Mouse (Mus musculus) stomach, postnatal 0 days (tissue): ENCODE measurements around the gene Gm30191. TPM values are rescaled to one million over a fixed set of nuclear protein-coding genes. Genes with fewer than 3 reads are reported as not detected.

ENCODE experiments used
- ATAC-seq: fragments of 200-750 bp; cut with Nextera tagmentation; 2 replicates; pipeline ENCODE4 v1.8.0; 2017; ENCODE audit not compliant: low FRiP score, low TSS enrichment
- DNase-seq: peaks from one replicate; pipeline ENCODE4 v3.0.0-alpha.2; 2016; ENCODE audit warnings: low spot score
- H3K27ac ChIP-seq: fragments of 300-500 bp; sonication (generic); replicated peaks from 2 replicates; pipeline ENCODE4 v1.5.1; 2014; ENCODE audit warnings: mild to moderate bottlenecking, control low read depth
- H3K27me3 ChIP-seq: fragments of 300-500 bp; sonication (generic); 2 replicates; pipeline ENCODE4 v1.6.1; 2014; ENCODE audit warnings: low read length; ENCODE audit not compliant: control insufficient read depth, insufficient read depth
- H3K36me3 ChIP-seq: fragments of 300-500 bp; sonication (generic); 2 replicates; pipeline ENCODE4 v1.6.1; 2014; ENCODE audit warnings: low read length, mixed read lengths; ENCODE audit not compliant: control insufficient read depth, insufficient read depth
- H3K4me1 ChIP-seq: fragments of 300-500 bp; sonication (generic); replicated peaks from 2 replicates; pipeline ENCODE4 v1.6.1; 2014; ENCODE audit warnings: antibody characterized with exemption; ENCODE audit not compliant: control insufficient read depth, insufficient read depth
- H3K4me2 ChIP-seq: fragments of 300-500 bp; sonication (generic); replicated peaks from 2 replicates; pipeline ENCODE4 v1.6.1; 2014; ENCODE audit warnings: low read depth, mild to moderate bottlenecking, control low read depth, moderate library complexity
- H3K4me3 ChIP-seq: fragments of 300-500 bp; sonication (generic); 2 replicates; pipeline ENCODE4 v1.5.1; 2014; ENCODE audit warnings: low read depth, low read length, control low read depth
- H3K9ac ChIP-seq: fragments of 300-500 bp; sonication (generic); 2 replicates; pipeline ENCODE4 v1.6.1; 2014; ENCODE audit warnings: mild to moderate bottlenecking, low read length, control low read depth, mixed read lengths
- H3K9me3 ChIP-seq: fragments of 300-500 bp; sonication (generic); 2 replicates; pipeline ENCODE4 v1.6.1; 2016; ENCODE audit warnings: low read length; ENCODE audit not compliant: control insufficient read depth
- CTCF ChIP-seq: IDR thresholded peaks from 2 replicates; pipeline ENCODE4 v1.5.1; 2016; ENCODE audit warnings: antibody characterized with exemption, low read depth, mild to moderate bottlenecking, moderate library complexity
- EP300 ChIP-seq: optimal IDR thresholded peaks from 2 replicates; pipeline ENCODE3; 2016; ENCODE audit warnings: antibody characterized with exemption
- WGBS: fragments of 180-500 bp; shearing (Covaris S2); extraction: QIAGEN DNeasy Blood & Tissue Kit; methylation state at CpG from one replicate; pipeline ENCODE4 v1.1.7; 2014; 5-methylcytosine and 5-hydroxymethylcytosine counted together
- polyA plus RNA-seq: library from polyadenylated mRNA; unstranded; fragments of >200 nt; fragmentation: Nextera tagmentation; extraction: Ambion mirVana; gene quantifications from 2 replicates; pipeline ENCODE4 v1.2.1, GENCODE M21; 2015

Gene Gm30191
- polyA plus RNA-seq, 1 experiment from 2014 or later, result not detected

GRCm38 (mm10) chr4:134250116-134250929 lies 3.6 kb downstream of the Gm30191 start:
- ATAC-seq (no peak), DNase-seq (no peak)
- Histone ChIP-seq H3K27ac (no peak overlapping the region), H3K9ac (no peak overlapping the region), H3K27me3 (peaks cover 11% of the 10 kb centered on the region; the same call in 1 of the 2 replicates), H3K36me3 (no peaks in the 10 kb centered on the region), H3K9me3 (no peaks in the 10 kb centered on the region), H3K4me1 (0 out of 2 replicates have a peak, but pooled peaks cover 2% of the 10 kb centered on the region), H3K4me3 (peak overlapping the region; percentile 42), H3K4me2 (peak overlapping the region; percentile 82)
- 27% methylated on average over 27 of the region's 27 CpGs for WGBS
- no peak for TF ChIP-seq EP300
- TF ChIP-seq CTCF, result no peak

GRCm38 (mm10) chr4:134250930-134251240 lies 4.2 kb downstream of the Gm30191 start:
- Histone ChIP-seq H3K27ac (no peak overlapping the region), H3K27me3 (peaks cover 11% of the 10 kb centered on the region; the same call in 1 of the 2 replicates), H3K4me3 (peak overlapping the region; percentile 42), H3K4me2 (peak overlapping the region; percentile 82), H3K9me3 (no peaks in the 10 kb centered on the region), H3K9ac (no peak overlapping the region; the same call in 1 of the 2 replicates), H3K36me3 (no peaks in the 10 kb centered on the region), H3K4me1 (0 out of 2 replicates have a peak, but pooled peaks cover 2% of the 10 kb centered on the region)
- 20% methylated on average over 10 of the region's 10 CpGs for WGBS
- DNase-seq, result no peak
- ATAC-seq, result no peak
- TF ChIP-seq CTCF (no peak), EP300 (no peak)

- ATAC-seq, result no peak
- 1% methylated on average over 87 of the region's 91 CpGs for WGBS
- DNase-seq, result peak; percentile 49
These were observed 4.8 kb downstream of the Gm30191 start for GRCm38 (mm10) chr4:134251241-134252130.

GRCm38 (mm10) chr4:134252131-134252910 lies 5.6 kb downstream of the Gm30191 start:
- Histone ChIP-seq H3K9me3 (no peaks in the 10 kb centered on the region), H3K4me3 (peak overlapping the region; percentile 42), H3K9ac (peak overlapping the region; percentile 47; the same call in 1 of the 2 replicates), H3K4me1 (0 out of 2 replicates have a peak, but pooled peaks cover 2% of the 10 kb centered on the region), H3K4me2 (peak overlapping the region; percentile 82), H3K27me3 (peaks cover 11% of the 10 kb centered on the region; the same call in 1 of the 2 replicates), H3K36me3 (no peaks in the 10 kb centered on the region), H3K27ac (0 out of 2 replicates have a peak overlapping the region, but pooled peaks have one; percentile 18)
- TF ChIP-seq EP300, result no peak
- no peak for TF ChIP-seq CTCF
- DNase-seq, result no peak
- no peak for ATAC-seq
- 30% methylated on average over 22 of the region's 22 CpGs for WGBS

More at GRCm38 (mm10) chr4:134251241-134252130, 4.8 kb downstream of the Gm30191 start:
- no peaks in the 10 kb centered on the region for H3K9me3 ChIP-seq
- no peaks in the 10 kb centered on the region for H3K36me3 ChIP-seq
- TF ChIP-seq CTCF (no peak), EP300 (no peak)
- H3K27me3 ChIP-seq, result peaks cover 11% of the 10 kb centered on the region; the same call in 1 of the 2 replicates
- H3K27ac ChIP-seq, result 0 out of 2 replicates have a peak overlapping the region, but pooled peaks have one; percentile 13
- H3K9ac ChIP-seq, result peak overlapping the region; percentile 47
- 0 out of 2 replicates have a peak, but pooled peaks cover 2% of the 10 kb centered on the region for H3K4me1 ChIP-seq
- H3K4me2 ChIP-seq, result peak overlapping the region; percentile 82
- H3K4me3 ChIP-seq, result peak overlapping the region; percentile 42

GRCm38 (mm10) chr4:134252911-134253721 lies 6.4 kb downstream of the Gm30191 start:
- H3K9me3 ChIP-seq, result no peaks in the 10 kb centered on the region
- TF ChIP-seq CTCF (no peak), EP300 (no peak)
- H3K36me3 ChIP-seq, result no peaks in the 10 kb centered on the region
- peak overlapping the region; percentile 27 for H3K4me3 ChIP-seq
- H3K27me3 ChIP-seq, result peaks cover 11% of the 10 kb centered on the region; the same call in 1 of the 2 replicates
- DNase-seq (no peak), ATAC-seq (no peak)
- H3K4me1 ChIP-seq, result 0 out of 2 replicates have a peak, but pooled peaks cover 2% of the 10 kb centered on the region
- peak overlapping the region; percentile 40; the same call in 1 of the 2 replicates for H3K27ac ChIP-seq
- 0 out of 2 replicates have a peak overlapping the region, but pooled peaks have one; percentile 23 for H3K9ac ChIP-seq
- H3K4me2 ChIP-seq, result peak overlapping the region; percentile 37
- WGBS, result 34% methylated on average over 15 of the region's 15 CpGs
